Mouse (Mus musculus) adrenal gland, postnatal 0 days (tissue): ENCODE measurements around the gene Rgs13. TPM values are rescaled to one million over a fixed set of nuclear protein-coding genes. Genes with fewer than 3 reads are reported as not detected.

Source experiments
- polyA plus RNA-seq: library from polyadenylated mRNA; unstranded; fragments of >200 nt; fragmentation: Nextera tagmentation; extraction: Ambion mirVana; gene quantifications from 2 replicates; pipeline ENCODE4 v1.2.1, GENCODE M21; 2015

Gene Rgs13
- 0.33 and 0.47 TPM in 2 replicates for polyA plus RNA-seq

GRCm38 (mm10) chr1:144177166-144177565 lies at the start of gene Rgs13:
Gene Rgs13, minus strand, starts transcription at chr1:144177372.

Other genes with a start within 250 kb of the Rgs13 start
- 179 and 301 TPM in 2 replicates for gene Rgs2, start 173.2 kb downstream of the Rgs13 start, polyA plus RNA-seq
- 6.3 and 6.7 TPM in 2 replicates for gene Rgs1, start 71.9 kb upstream of the Rgs13 start, polyA plus RNA-seq